ENCODE assay signal across 23 mouse cellular contexts in the genomic region with DNA sequence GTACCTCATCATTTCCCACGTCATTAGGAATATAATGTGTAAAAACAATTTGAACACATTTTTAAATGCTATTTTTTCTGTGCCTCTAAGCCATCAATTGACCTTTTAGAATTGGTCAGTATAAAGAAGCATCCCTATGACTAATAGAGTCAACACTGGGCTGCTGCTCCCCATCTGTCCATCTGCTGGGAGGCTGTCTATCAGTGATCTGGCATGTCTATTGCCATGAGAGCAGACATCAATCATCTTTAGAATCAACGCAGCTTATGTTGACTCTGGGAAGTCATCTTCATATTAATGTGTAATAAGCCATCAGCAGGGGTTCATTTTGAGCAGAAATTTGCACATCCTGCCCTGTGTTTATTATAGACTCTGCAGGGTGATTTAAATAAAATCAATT.
DNase-seq lines count a peak whose midpoint lies in the region; ATAC-seq and TF ChIP-seq lines count a peak whose summit lies in the region.
"Had no signal": no experiment of that assay in that cellular context is flagged by ENCODE, and none has a peak within 500 bp of the region (broad histone marks: within the 10 kb centered on the region; RNA-seq: fewer than 3 reads in every experiment).

No protein-coding gene starts in this region.

- DNase-seq in midbrain, postnatal 0 days (ENCODE audit: low spot score), result peak; percentile 52
- no peak for DNase-seq in midbrain, embryonic 14.5 days
- DNase-seq in natural killer cell, adult 2 months (ENCODE audit: low spot score in 2 of 2), result no peak
- no peak for DNase-seq in layer of hippocampus, postnatal 36 days
- DNase-seq: adrenal gland, adult 2 months; adrenal gland, postnatal 10 days; adrenal gland, postnatal 25 days; cerebellum, adult 11 months; cerebellum, adult 18-20 months; cerebellum, adult 8-10 months; cerebellum, adult 9-11 months; cerebellum, postnatal 14 days; cerebellum, postnatal 36 days; embryo, embryonic 11 days had no signal

- no peaks in the 10 kb centered on the region for H3K27me3 ChIP-seq in midbrain, postnatal 0 days (ENCODE audit: insufficient read depth, low read length)
- H3K27me3 ChIP-seq in midbrain, embryonic 14.5 days (ENCODE audit: control insufficient read depth, insufficient read depth, low read length), result no peaks in the 10 kb centered on the region
- no peaks in the 10 kb centered on the region for H3K27me3 ChIP-seq in hindbrain, embryonic 13.5 days
- H3K27me3 ChIP-seq in hindbrain, embryonic 16.5 days (replicated peaks; ENCODE audit: control insufficient read depth, insufficient read depth, low read length), result no peaks in the 10 kb centered on the region
- H3K27me3 ChIP-seq: embryonic facial prominence, embryonic 13.5 days; embryonic facial prominence, embryonic 15.5 days; forebrain, embryonic 12.5 days had no signal

- no peak overlapping the region for H3K9ac ChIP-seq in midbrain, postnatal 0 days (replicated peaks; ENCODE audit: low read length, poor library complexity, severe bottlenecking)
- no peak overlapping the region for H3K9ac ChIP-seq in midbrain, embryonic 14.5 days (replicated peaks; ENCODE audit: low read length)
- no peak overlapping the region for H3K9ac ChIP-seq in hindbrain, embryonic 13.5 days
- no peak overlapping the region for H3K9ac ChIP-seq in hindbrain, embryonic 16.5 days (ENCODE audit: low read depth, low read length)
- H3K9ac ChIP-seq: embryonic facial prominence, embryonic 13.5 days; embryonic facial prominence, embryonic 15.5 days; forebrain, embryonic 12.5 days had no signal

- ATAC-seq in midbrain, postnatal 0 days (ENCODE audit: low FRiP score), result no peak
- no peak for ATAC-seq in midbrain, embryonic 14.5 days (ENCODE audit: low FRiP score, low TSS enrichment)
- ATAC-seq in hindbrain, embryonic 13.5 days (ENCODE audit: low FRiP score), result 0 out of 2 replicates have a peak, but pooled peaks have one; percentile 43
- ATAC-seq in hindbrain, embryonic 16.5 days, result peak; percentile 50; the same call in 1 of the 2 replicates
- ATAC-seq in megakaryocyte-erythroid progenitor cell, adult 5-6 weeks (replicated peaks; ENCODE audit: low FRiP score, low TSS enrichment, poor library complexity, severe bottlenecking), result no peak
- ATAC-seq: forebrain, embryonic 14.5 days had no signal

- TF ChIP-seq CTCF in midbrain, postnatal 0 days (IDR thresholded peaks at IDR 0.05), result no peak

- H3K27ac ChIP-seq in midbrain, postnatal 0 days (ENCODE audit: low read depth, low read length), result no peak overlapping the region
- no peak overlapping the region for H3K27ac ChIP-seq in midbrain, embryonic 14.5 days (replicated peaks; ENCODE audit: low read depth, low read length)
- no peak overlapping the region for H3K27ac ChIP-seq in hindbrain, embryonic 13.5 days
- H3K27ac ChIP-seq in hindbrain, embryonic 16.5 days (ENCODE audit: low read depth, low read length), result no peak overlapping the region
- H3K27ac ChIP-seq: embryonic facial prominence, embryonic 13.5 days; embryonic facial prominence, embryonic 15.5 days; forebrain, embryonic 10.5 days; forebrain, embryonic 12.5 days had no signal

- no peak overlapping the region for H3K4me3 ChIP-seq in midbrain, postnatal 0 days (ENCODE audit: low read depth, low read length)
- no peak overlapping the region for H3K4me3 ChIP-seq in midbrain, embryonic 14.5 days (replicated peaks; ENCODE audit: low read depth, low read length)
- no peak overlapping the region for H3K4me3 ChIP-seq in hindbrain, embryonic 13.5 days
- no peak overlapping the region for H3K4me3 ChIP-seq in hindbrain, embryonic 16.5 days (ENCODE audit: low read length)
- H3K4me3 ChIP-seq: embryonic facial prominence, embryonic 13.5 days; embryonic facial prominence, embryonic 15.5 days; erythroblast, embryonic 14.5 days; forebrain, embryonic 10.5 days; forebrain, embryonic 12.5 days had no signal

- H3K4me2 ChIP-seq in midbrain, postnatal 0 days (ENCODE audit: low read depth, low read length, poor library complexity, severe bottlenecking), result no peak overlapping the region
- H3K4me2 ChIP-seq in midbrain, embryonic 14.5 days (ENCODE audit: low read length), result no peak overlapping the region
- H3K4me2 ChIP-seq in hindbrain, embryonic 13.5 days, result no peak overlapping the region
- no peak overlapping the region for H3K4me2 ChIP-seq in hindbrain, embryonic 16.5 days (ENCODE audit: low read length)
- H3K4me2 ChIP-seq: embryonic facial prominence, embryonic 13.5 days; embryonic facial prominence, embryonic 15.5 days; forebrain, embryonic 12.5 days had no signal

- H3K4me1 ChIP-seq in midbrain, postnatal 0 days (ENCODE audit: insufficient read depth, low read length), result no peaks in the 10 kb centered on the region
- no peaks in the 10 kb centered on the region for H3K4me1 ChIP-seq in midbrain, embryonic 14.5 days (ENCODE audit: control insufficient read depth, insufficient read depth, low read length)
- no peaks in the 10 kb centered on the region for H3K4me1 ChIP-seq in hindbrain, embryonic 13.5 days (replicated peaks)
- no peaks in the 10 kb centered on the region for H3K4me1 ChIP-seq in hindbrain, embryonic 16.5 days (ENCODE audit: control insufficient read depth, insufficient read depth, low read depth, low read length)
- H3K4me1 ChIP-seq: embryonic facial prominence, embryonic 13.5 days; embryonic facial prominence, embryonic 15.5 days; forebrain, embryonic 10.5 days; forebrain, embryonic 12.5 days had no signal

- no peaks in the 10 kb centered on the region for H3K36me3 ChIP-seq in midbrain, postnatal 0 days (ENCODE audit: insufficient read depth, low read length)
- H3K36me3 ChIP-seq in midbrain, embryonic 14.5 days (ENCODE audit: control insufficient read depth, insufficient read depth, low read length), result no peaks in the 10 kb centered on the region
- H3K36me3 ChIP-seq in hindbrain, embryonic 13.5 days, result no peaks in the 10 kb centered on the region
- no peaks in the 10 kb centered on the region for H3K36me3 ChIP-seq in hindbrain, embryonic 16.5 days (ENCODE audit: control insufficient read depth, insufficient read depth, low read length)
- H3K36me3 ChIP-seq: embryonic facial prominence, embryonic 13.5 days; embryonic facial prominence, embryonic 15.5 days; forebrain, embryonic 10.5 days; forebrain, embryonic 12.5 days had no signal

- no peaks in the 10 kb centered on the region for H3K9me3 ChIP-seq in midbrain, postnatal 0 days (ENCODE audit: low read length)
- no peaks in the 10 kb centered on the region for H3K9me3 ChIP-seq in midbrain, embryonic 14.5 days (ENCODE audit: control insufficient read depth, low read length)
- H3K9me3 ChIP-seq in hindbrain, embryonic 13.5 days, result no peaks in the 10 kb centered on the region
- H3K9me3 ChIP-seq in hindbrain, embryonic 16.5 days (ENCODE audit: control insufficient read depth, low read length), result no peaks in the 10 kb centered on the region
- H3K9me3 ChIP-seq: embryonic facial prominence, embryonic 13.5 days; embryonic facial prominence, embryonic 15.5 days; forebrain, embryonic 10.5 days; forebrain, embryonic 12.5 days had no signal

- 65% methylated on average over 2 of the region's 2 CpGs for WGBS in midbrain, postnatal 0 days
- WGBS in midbrain, embryonic 14.5 days, result 68% methylated on average over 2 of the region's 2 CpGs
- 48% methylated on average over 2 of the region's 2 CpGs for WGBS in hindbrain, embryonic 13.5 days
- 44% methylated on average over 2 of the region's 2 CpGs for WGBS in hindbrain, embryonic 16.5 days

Comparison
In these comparisons a context has a peak if more than half of its experiments do, and no peak if none do; other contexts are left out.
1. ATAC-seq: peak in hindbrain, embryonic 13.5 days (single experiment) and hindbrain, embryonic 16.5 days (single experiment); none in midbrain, postnatal 0 days (single experiment), midbrain, embryonic 14.5 days (single experiment) and megakaryocyte-erythroid progenitor cell, adult 5-6 weeks (single experiment).